Mouse (Mus musculus): ENCODE data around the gene Osbpl3. TPM values are rescaled to one million over a fixed set of nuclear protein-coding genes. Genes with fewer than 3 reads are reported as not detected.

The Osbpl3 gene
- polyA plus RNA-seq, 1 experiment from 2014 or later, result 15.1 TPM

GRCm38 (mm10) chr6:50367836-50368235 is 88.2 kb downstream of the Osbpl3 start:
- Histone ChIP-seq H3K4me2 (no peak overlapping the region), H3K4me3 (no peak overlapping the region), H3K27me3 (no peaks in the 10 kb centered on the region), H3K27ac (no peak overlapping the region), H3K9ac (no peak overlapping the region), H3K9me3 (no peaks in the 10 kb centered on the region), H3K4me1 (peaks cover 2% of the 10 kb centered on the region; the same call in 1 of the 2 replicates), H3K36me3 (peaks cover 13% of the 10 kb centered on the region; the same call in 1 of the 2 replicates)
- WGBS, result 90% methylated on average over 5 of the region's 5 CpGs
- ATAC-seq (ENCODE audit: insufficient number of reproducible peaks, insufficient read depth, low FRiP score, low TSS enrichment, low read depth), result no peak

GRCm38 (mm10) chr6:50366724-50367123 is 89.3 kb downstream of the Osbpl3 start:
- Histone ChIP-seq H3K27me3 (no peaks in the 10 kb centered on the region), H3K27ac (no peak overlapping the region), H3K4me3 (no peak overlapping the region), H3K9me3 (no peaks in the 10 kb centered on the region), H3K4me2 (no peak overlapping the region), H3K36me3 (peaks cover 13% of the 10 kb centered on the region; the same call in 1 of the 2 replicates), H3K4me1 (peaks cover 11% of the 10 kb centered on the region), H3K9ac (no peak overlapping the region)
- ATAC-seq (ENCODE audit: insufficient number of reproducible peaks, insufficient read depth, low FRiP score, low TSS enrichment, low read depth), result no peak
- 86% methylated on average over 5 of the region's 5 CpGs for WGBS

- H3K27me3 ChIP-seq, result no peaks in the 10 kb centered on the region
- 92% methylated on average over 7 of the region's 7 CpGs for WGBS
- peaks cover 14% of the 10 kb centered on the region for H3K4me1 ChIP-seq
- peaks cover 13% of the 10 kb centered on the region; the same call in 1 of the 2 replicates for H3K36me3 ChIP-seq
- H3K4me3 ChIP-seq, result no peak overlapping the region
- no peaks in the 10 kb centered on the region for H3K9me3 ChIP-seq
- H3K27ac ChIP-seq, result no peak overlapping the region
- ATAC-seq (ENCODE audit: insufficient number of reproducible peaks, insufficient read depth, low FRiP score, low TSS enrichment, low read depth), result no peak
- H3K4me2 ChIP-seq, result no peak overlapping the region
- no peak overlapping the region for H3K9ac ChIP-seq
Measured at GRCm38 (mm10) chr6:50366319-50366718, 89.7 kb downstream of the Osbpl3 start.

- WGBS, result 93% methylated on average over 8 of the region's 8 CpGs
Measured at GRCm38 (mm10) chr6:50364364-50364763, 91.6 kb downstream of the Osbpl3 start.

GRCm38 (mm10) chr6:50363385-50363784 is 92.6 kb downstream of the Osbpl3 start:
- Histone ChIP-seq H3K27me3 (no peaks in the 10 kb centered on the region), H3K36me3 (peaks cover 3% of the 10 kb centered on the region; the same call in 1 of the 2 replicates), H3K4me3 (no peak overlapping the region), H3K4me2 (no peak overlapping the region), H3K9ac (no peak overlapping the region), H3K27ac (no peak overlapping the region), H3K9me3 (no peaks in the 10 kb centered on the region), H3K4me1 (peaks cover 14% of the 10 kb centered on the region)
- no peak for ATAC-seq (ENCODE audit: insufficient number of reproducible peaks, insufficient read depth, low FRiP score, low TSS enrichment, low read depth)
- 84% methylated on average over 5 of the region's 5 CpGs for WGBS

More at GRCm38 (mm10) chr6:50364364-50364763, 91.6 kb downstream of the Osbpl3 start:
- no peak overlapping the region for H3K27ac ChIP-seq
- H3K4me2 ChIP-seq, result no peak overlapping the region
- no peak overlapping the region for H3K9ac ChIP-seq
- peaks cover 9% of the 10 kb centered on the region; the same call in 1 of the 2 replicates for H3K36me3 ChIP-seq
- peaks cover 14% of the 10 kb centered on the region for H3K4me1 ChIP-seq
- H3K27me3 ChIP-seq, result no peaks in the 10 kb centered on the region
- no peak for ATAC-seq (ENCODE audit: insufficient number of reproducible peaks, insufficient read depth, low FRiP score, low TSS enrichment, low read depth)
- no peak overlapping the region for H3K4me3 ChIP-seq
- no peaks in the 10 kb centered on the region for H3K9me3 ChIP-seq

GRCm38 (mm10) chr6:50362704-50363261 is 93.2 kb downstream of the Osbpl3 start:
- Histone ChIP-seq H3K4me3 (no peak overlapping the region), H3K27me3 (no peaks in the 10 kb centered on the region), H3K4me1 (peaks cover 20% of the 10 kb centered on the region), H3K9ac (no peak overlapping the region), H3K9me3 (no peaks in the 10 kb centered on the region), H3K4me2 (no peak overlapping the region), H3K27ac (no peak overlapping the region), H3K36me3 (no peaks in the 10 kb centered on the region)
- ATAC-seq (ENCODE audit: insufficient number of reproducible peaks, insufficient read depth, low FRiP score, low TSS enrichment, low read depth), result no peak
- 78% methylated on average over 4 of the region's 4 CpGs for WGBS

GRCm38 (mm10) chr6:50362196-50362595 is 93.8 kb downstream of the Osbpl3 start:
- Histone ChIP-seq H3K27me3 (no peaks in the 10 kb centered on the region), H3K4me3 (no peak overlapping the region), H3K4me1 (peaks cover 22% of the 10 kb centered on the region), H3K9me3 (no peaks in the 10 kb centered on the region), H3K9ac (no peak overlapping the region), H3K27ac (no peak overlapping the region), H3K36me3 (no peaks in the 10 kb centered on the region), H3K4me2 (no peak overlapping the region)
- 83% methylated on average over 9 of the region's 9 CpGs for WGBS
- ATAC-seq (ENCODE audit: insufficient number of reproducible peaks, insufficient read depth, low FRiP score, low TSS enrichment, low read depth), result no peak

GRCm38 (mm10) chr6:50358104-50358679 is 97.8 kb downstream of the Osbpl3 start:
- WGBS, result 35% methylated on average over 16 of the region's 16 CpGs
- Histone ChIP-seq H3K4me1 (peaks cover 29% of the 10 kb centered on the region), H3K36me3 (no peaks in the 10 kb centered on the region), H3K9ac (no peak overlapping the region), H3K27ac (no peak overlapping the region), H3K27me3 (no peaks in the 10 kb centered on the region), H3K4me3 (no peak overlapping the region), H3K9me3 (no peaks in the 10 kb centered on the region), H3K4me2 (no peak overlapping the region)
- no peak for ATAC-seq (ENCODE audit: insufficient number of reproducible peaks, insufficient read depth, low FRiP score, low TSS enrichment, low read depth)

GRCm38 (mm10) chr6:50354688-50355660 is 101.0 kb downstream of the Osbpl3 start:
- 62% methylated on average over 20 of the region's 20 CpGs for WGBS
- H3K4me3 ChIP-seq, result no peak overlapping the region
- no peaks in the 10 kb centered on the region for H3K9me3 ChIP-seq
- 0 out of 2 replicates have a peak, but pooled peaks cover 15% of the 10 kb centered on the region for H3K4me1 ChIP-seq
- no peak overlapping the region for H3K9ac ChIP-seq
- H3K36me3 ChIP-seq, result no peaks in the 10 kb centered on the region
- H3K27ac ChIP-seq, result 0 out of 2 replicates have a peak overlapping the region, but pooled peaks have one; percentile 13
- no peaks in the 10 kb centered on the region for H3K27me3 ChIP-seq
- ATAC-seq (ENCODE audit: insufficient number of reproducible peaks, insufficient read depth, low FRiP score, low TSS enrichment, low read depth), result no peak
- H3K4me2 ChIP-seq, result no peak overlapping the region

- 65% methylated on average over 6 of the region's 6 CpGs for WGBS
- no peak for ATAC-seq (ENCODE audit: insufficient number of reproducible peaks, insufficient read depth, low FRiP score, low TSS enrichment, low read depth)
- H3K27me3 ChIP-seq, result no peaks in the 10 kb centered on the region
- H3K9ac ChIP-seq, result no peak overlapping the region
- H3K36me3 ChIP-seq, result no peaks in the 10 kb centered on the region
- H3K4me1 ChIP-seq, result 0 out of 2 replicates have a peak, but pooled peaks cover 10% of the 10 kb centered on the region
- H3K4me2 ChIP-seq, result no peak overlapping the region
- H3K27ac ChIP-seq, result no peak overlapping the region
- H3K4me3 ChIP-seq, result no peak overlapping the region
- H3K9me3 ChIP-seq, result no peaks in the 10 kb centered on the region
Measured at GRCm38 (mm10) chr6:50352812-50353211, 103.2 kb downstream of the Osbpl3 start.

GRCm38 (mm10) chr6:50350911-50351310 is 105.1 kb downstream of the Osbpl3 start:
- Histone ChIP-seq H3K27ac (no peak overlapping the region), H3K9me3 (no peaks in the 10 kb centered on the region), H3K4me2 (no peak overlapping the region), H3K36me3 (no peaks in the 10 kb centered on the region), H3K4me1 (0 out of 2 replicates have a peak, but pooled peaks cover 8% of the 10 kb centered on the region), H3K9ac (no peak overlapping the region), H3K4me3 (no peak overlapping the region), H3K27me3 (no peaks in the 10 kb centered on the region)
- no peak for ATAC-seq (ENCODE audit: insufficient number of reproducible peaks, insufficient read depth, low FRiP score, low TSS enrichment, low read depth)
- 85% methylated on average over 3 of the region's 3 CpGs for WGBS
